Mouse (Mus musculus): ENCODE measurements around the gene Gm36210.

DNA sequence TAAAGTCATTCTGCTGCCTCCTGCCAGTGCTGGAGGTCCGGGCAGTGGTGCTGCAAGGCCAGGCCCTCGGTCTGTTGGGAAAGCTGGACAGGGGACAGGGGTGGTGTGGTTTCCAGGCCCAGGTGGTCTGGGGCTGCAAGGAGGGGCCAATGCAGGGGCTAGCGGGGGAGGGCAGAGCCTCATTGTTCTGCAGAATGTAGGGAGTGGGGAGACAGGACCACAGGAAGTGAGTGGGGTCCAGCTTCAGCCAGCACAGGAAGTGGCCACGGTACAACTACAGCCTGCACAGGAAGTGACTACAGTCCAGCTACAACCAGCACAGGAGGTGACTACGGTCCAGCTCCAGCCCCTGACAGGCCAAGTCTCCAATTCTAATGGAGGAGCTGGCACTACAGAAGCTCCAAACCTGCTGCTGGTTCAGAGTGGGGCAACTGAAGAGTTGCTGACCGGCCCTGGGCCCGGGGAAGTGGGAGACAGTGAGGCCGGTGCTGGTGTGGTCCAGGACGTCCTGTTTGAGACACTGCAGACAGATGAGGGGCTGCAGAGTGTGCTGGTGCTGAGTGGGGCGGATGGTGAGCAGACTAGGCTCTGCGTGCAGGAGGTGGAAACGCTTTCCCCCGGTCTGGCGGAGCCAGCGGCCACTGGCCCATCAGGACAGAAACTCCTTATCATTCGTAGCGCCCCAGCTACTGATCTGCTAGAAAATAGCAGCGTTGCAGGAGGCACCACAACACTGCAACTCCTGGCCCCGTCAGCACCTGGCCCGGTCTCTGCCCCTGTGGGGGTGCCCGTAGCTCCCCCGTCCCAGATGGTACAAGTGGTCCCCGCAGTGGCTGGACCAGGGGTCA, 14.9 kb upstream of the Gm36210 start:
- TF ChIP-seq MAX (IDR thresholded peaks at IDR 0.05; ENCODE audit: low read depth): no peak
- no peak for TF ChIP-seq POLR2A (IDR thresholded peaks at IDR 0.05; ENCODE audit: insufficient read length, low read depth)
- no peak for TF ChIP-seq USF1 (IDR thresholded peaks at IDR 0.05; ENCODE audit: low read depth)

All from myocyte (in vitro differentiated cells).